Mouse (Mus musculus): ENCODE data around the gene Olfr1357. TPM values are rescaled to one million over a fixed set of nuclear protein-coding genes. Genes with fewer than 3 reads are reported as not detected.

The Olfr1357 gene
- total and polyA plus RNA-seq, 2 experiments from 2014 or later, result not detected

GRCm38 (mm10) chr10:78569191-78569590 lies 48.7 kb downstream of the Olfr1357 start:
- no peaks in the 10 kb centered on the region for H3K9me3 ChIP-seq (ENCODE audit: low read length)
- no peak overlapping the region for H3K27ac ChIP-seq
- no peaks in the 10 kb centered on the region for H3K27me3 ChIP-seq (ENCODE audit: insufficient read depth, low read length)
- WGBS, result 75% methylated on average over 3 of the region's 3 CpGs
- DNase-seq (ENCODE audit: low spot score) (no peak), ATAC-seq (no peak)
- H3K36me3 ChIP-seq (ENCODE audit: insufficient read depth, low read length), result no peaks in the 10 kb centered on the region
- TF ChIP-seq CTCF (IDR thresholded peaks at IDR 0.05; ENCODE audit: low read depth), result no peak
- H3K4me2 ChIP-seq (ENCODE audit: low read depth, low read length), result no peak overlapping the region
- no peaks in the 10 kb centered on the region for H3K4me1 ChIP-seq (ENCODE audit: insufficient read depth, low read length)
- no peak overlapping the region for H3K4me3 ChIP-seq (ENCODE audit: low read length)
- H3K9ac ChIP-seq (replicated peaks; ENCODE audit: low read length), result no peak overlapping the region

GRCm38 (mm10) chr10:78565070-78565469 lies 52.8 kb downstream of the Olfr1357 start:
- Histone ChIP-seq H3K4me2 (ENCODE audit: low read depth, low read length) (no peak overlapping the region), H3K4me3 (ENCODE audit: low read length) (no peak overlapping the region), H3K9ac (replicated peaks; ENCODE audit: low read length) (no peak overlapping the region), H3K36me3 (ENCODE audit: insufficient read depth, low read length) (no peaks in the 10 kb centered on the region), H3K9me3 (ENCODE audit: low read length) (no peaks in the 10 kb centered on the region), H3K4me1 (ENCODE audit: insufficient read depth, low read length) (no peaks in the 10 kb centered on the region), H3K27ac (no peak overlapping the region), H3K27me3 (ENCODE audit: insufficient read depth, low read length) (no peaks in the 10 kb centered on the region)
- no peak for TF ChIP-seq CTCF (IDR thresholded peaks at IDR 0.05; ENCODE audit: low read depth)
- ATAC-seq (no peak), DNase-seq (ENCODE audit: low spot score) (no peak)
- WGBS, result 87% methylated on average over 1 of the region's 1 CpGs

Other genes with a start within 250 kb of the Olfr1357 start
- 176 and 179 TPM in 2 replicates for gene Rrp1, start 205.0 kb downstream of the Olfr1357 start, total RNA-seq (2014; rRNA removed)
- 429 and 435 TPM in 2 replicates for gene Rrp1, start 205.0 kb downstream of the Olfr1357 start, polyA plus RNA-seq (2015; fragmentation: Nextera tagmentation; extraction: Ambion mirVana)
- 80.6 and 84.4 TPM in 2 replicates for gene Cstb, start 192.4 kb downstream of the Olfr1357 start, total RNA-seq (2014; rRNA removed)
- gene Cstb, start 192.4 kb downstream of the Olfr1357 start, polyA plus RNA-seq (2015; fragmentation: Nextera tagmentation; extraction: Ambion mirVana), result 147 and 148 TPM in 2 replicates
- 63.1 and 70.7 TPM in 2 replicates for gene Pdxk, start 153.1 kb downstream of the Olfr1357 start, total RNA-seq (2014; rRNA removed)
- gene Pdxk, start 153.1 kb downstream of the Olfr1357 start, polyA plus RNA-seq (2015; fragmentation: Nextera tagmentation; extraction: Ambion mirVana), result 42.8 and 45.8 TPM in 2 replicates
- gene Olfr1358, start 100.6 kb downstream of the Olfr1357 start, total RNA-seq (2014; rRNA removed), result not detected in 2 replicates
- gene Olfr1358, start 100.6 kb downstream of the Olfr1357 start, polyA plus RNA-seq (2015; fragmentation: Nextera tagmentation; extraction: Ambion mirVana), result not detected in 2 replicates
- gene Ilvbl, start 43.7 kb downstream of the Olfr1357 start, total RNA-seq (2014; rRNA removed), result 59.1 and 66.2 TPM in 2 replicates
- gene Ilvbl, start 43.7 kb downstream of the Olfr1357 start, polyA plus RNA-seq (2015; fragmentation: Nextera tagmentation; extraction: Ambion mirVana), result 83.6 and 86.4 TPM in 2 replicates
- 5.6 and 7.2 TPM in 2 replicates for gene Syde1, start 26.1 kb downstream of the Olfr1357 start, total RNA-seq (2014; rRNA removed)
- gene Syde1, start 26.1 kb downstream of the Olfr1357 start, polyA plus RNA-seq (2015; fragmentation: Nextera tagmentation; extraction: Ambion mirVana), result 3.5 and 3.6 TPM in 2 replicates
- gene Casp14, start 100.2 kb upstream of the Olfr1357 start, total RNA-seq (2014; rRNA removed), result not detected in 2 replicates
- gene Casp14, start 100.2 kb upstream of the Olfr1357 start, polyA plus RNA-seq (2015; fragmentation: Nextera tagmentation; extraction: Ambion mirVana), result not detected in 2 replicates
- gene Ccdc105, start 135.0 kb upstream of the Olfr1357 start, total RNA-seq (2014; rRNA removed), result not detected in 2 replicates
- 0.16 and 0.28 TPM in 2 replicates for gene Ccdc105, start 135.0 kb upstream of the Olfr1357 start, polyA plus RNA-seq (2015; fragmentation: Nextera tagmentation; extraction: Ambion mirVana)
- 79.2 and 80.1 TPM in 2 replicates for gene Slc1a6, start 162.4 kb upstream of the Olfr1357 start, total RNA-seq (2014; rRNA removed)
- 38.8 and 41.3 TPM in 2 replicates for gene Slc1a6, start 162.4 kb upstream of the Olfr1357 start, polyA plus RNA-seq (2015; fragmentation: Nextera tagmentation; extraction: Ambion mirVana)
- gene Olfr1356, start 234.1 kb upstream of the Olfr1357 start, total RNA-seq (2014; rRNA removed), result not detected in 2 replicates
- not detected in 2 replicates for gene Olfr1356, start 234.1 kb upstream of the Olfr1357 start, polyA plus RNA-seq (2015; fragmentation: Nextera tagmentation; extraction: Ambion mirVana)

Data from hindbrain, postnatal 0 days (tissue).